Comparison of ENCODE assay signal across 8 mouse cellular contexts in genomic region chr8:108722671-108723513, GRCm38 (mm10).
DNase-seq lines count a peak whose midpoint lies in the region; ATAC-seq lines count a peak whose summit lies in the region.

No protein-coding gene starts in this region.

- DNase-seq in spleen, adult 18-20 months: peak; percentile 28 to 33
- no peak for DNase-seq in spleen, adult 12 weeks (ENCODE audit: low spot score)
- DNase-seq in kidney, postnatal 10 days: peak; percentile 80

- peak overlapping the region; percentile 54; the same call in 1 of the 2 replicates for H3K27ac ChIP-seq in heart, embryonic 13.5 days (replicated peaks)
- peak overlapping the region; percentile 58 for H3K27ac ChIP-seq in lung, embryonic 15.5 days

- H3K27me3 ChIP-seq in heart, embryonic 13.5 days (replicated peaks): no peaks in the 10 kb centered on the region
- no peaks in the 10 kb centered on the region for H3K27me3 ChIP-seq in lung, embryonic 15.5 days

- no peaks in the 10 kb centered on the region for H3K9me3 ChIP-seq in heart, embryonic 13.5 days
- H3K9me3 ChIP-seq in lung, embryonic 15.5 days: no peaks in the 10 kb centered on the region

- no peaks in the 10 kb centered on the region for H3K36me3 ChIP-seq in heart, embryonic 13.5 days
- no peaks in the 10 kb centered on the region for H3K36me3 ChIP-seq in lung, embryonic 15.5 days

- peaks cover 81% of the 10 kb centered on the region for H3K4me1 ChIP-seq in heart, embryonic 13.5 days
- H3K4me1 ChIP-seq in lung, embryonic 15.5 days: peaks cover 86% of the 10 kb centered on the region

- no peak overlapping the region for H3K4me3 ChIP-seq in heart, embryonic 13.5 days
- no peak overlapping the region for H3K4me3 ChIP-seq in lung, embryonic 15.5 days

- ATAC-seq in common myeloid progenitor, adult 5-6 weeks (replicated peaks; ENCODE audit: low read depth, poor library complexity, severe bottlenecking): peak; percentile 75
- no peak for ATAC-seq in heart, embryonic 13.5 days (ENCODE audit: extremely low read depth, insufficient number of reproducible peaks, low FRiP score, low TSS enrichment)
- 0 out of 2 replicates have a peak, but pooled peaks have one; percentile 27 for ATAC-seq in lung, embryonic 15.5 days (ENCODE audit: borderline replicate concordance, extremely low read depth, low FRiP score, low TSS enrichment)
- peak; percentile 84 for ATAC-seq in neutrophil, adult 5-6 weeks (ENCODE audit: extremely low read depth, insufficient number of reproducible peaks, low FRiP score, poor library complexity, severe bottlenecking)
- no peak for ATAC-seq in erythroid progenitor cell, adult 5-6 weeks (replicated peaks; ENCODE audit: low FRiP score, poor library complexity, severe bottlenecking)

- 24% methylated on average over 8 of the region's 8 CpGs for WGBS in heart, embryonic 13.5 days
- WGBS in lung, embryonic 15.5 days: 19% methylated on average over 8 of the region's 8 CpGs

- 0 out of 2 replicates have a peak overlapping the region, but pooled peaks have one; percentile 37 for H3K9ac ChIP-seq in heart, embryonic 13.5 days
- H3K9ac ChIP-seq in lung, embryonic 15.5 days: no peak overlapping the region

- no peak overlapping the region for H3K4me2 ChIP-seq in heart, embryonic 13.5 days
- no peak overlapping the region for H3K4me2 ChIP-seq in lung, embryonic 15.5 days

Comparison
In these comparisons a context has a peak if more than half of its experiments do, and no peak if none do; other contexts are left out.
1. ATAC-seq: peak in common myeloid progenitor, adult 5-6 weeks (single experiment), lung, embryonic 15.5 days (single experiment) and neutrophil, adult 5-6 weeks (single experiment); none in heart, embryonic 13.5 days (single experiment) and erythroid progenitor cell, adult 5-6 weeks (single experiment).